Mouse (Mus musculus) urinary bladder, postnatal 4 days (tissue): ENCODE results near the gene Acot5.
"Not testable (repeated sequence)": the region's sequence is repeated elsewhere in the genome, so short reads cannot be mapped to it uniquely, and the experiment has no call there.

Source experiments
- DNase-seq, 2 experiments: peaks; one replicate each; pipeline ENCODE4 v3.0.0; 2021 to 2022; ENCODE audit warnings: low spot score in 2 of 2

Acot5 gene

GRCm38 (mm10) chr12:84062336-84062735, 6.8 kb upstream of the Acot5 start:
- DNase-seq, result no peak

- no peak for DNase-seq
Measured at GRCm38 (mm10) chr12:84063228-84063627, 5.9 kb upstream of the Acot5 start.

- DNase-seq, result no peak
Measured at GRCm38 (mm10) chr12:84063833-84064232, 5.3 kb upstream of the Acot5 start.

- DNase-seq, result no peak
Measured at GRCm38 (mm10) chr12:84064621-84065020, 4.5 kb upstream of the Acot5 start.

GRCm38 (mm10) chr12:84067752-84068151, 1.4 kb upstream of the Acot5 start:
- no peak for DNase-seq

- no peak for DNase-seq
Measured at GRCm38 (mm10) chr12:84068296-84068695, 829 bp upstream of the Acot5 start.

GRCm38 (mm10) chr12:84069582-84069981, 457 bp downstream of the Acot5 start:
- peak in 1 of 2 experiments; percentile 24 for DNase-seq

- DNase-seq, result no peak
Measured at GRCm38 (mm10) chr12:84071696-84072095, 2.6 kb downstream of the Acot5 start.

- DNase-seq, result no peak
Measured at GRCm38 (mm10) chr12:84077371-84077990, 8.4 kb downstream of the Acot5 start.

- DNase-seq, result no peak
Measured at GRCm38 (mm10) chr12:84083842-84084241, 14.7 kb downstream of the Acot5 start.

GRCm38 (mm10) chr12:84084581-84084980, 15.5 kb downstream of the Acot5 start:
- DNase-seq, result no peak

GRCm38 (mm10) chr12:84094666-84095065, 25.5 kb downstream of the Acot5 start:
- not testable (repeated sequence) for DNase-seq

GRCm38 (mm10) chr12:84099605-84100004, 30.5 kb downstream of the Acot5 start:
- no peak for DNase-seq

- DNase-seq, result no peak
Measured at GRCm38 (mm10) chr12:84100071-84100470, 30.9 kb downstream of the Acot5 start.

- peak in 1 of 2 experiments; percentile 43 for DNase-seq
Measured at GRCm38 (mm10) chr12:84100604-84101492, 31.7 kb downstream of the Acot5 start, which contains the start of gene Acot6. Gene Acot6 (plus strand): TSS chr12:84100654.

- no peak for DNase-seq
Measured at GRCm38 (mm10) chr12:84101493-84101845, 32.3 kb downstream of the Acot5 start.

- DNase-seq, result no peak
Measured at GRCm38 (mm10) chr12:84107012-84107411, 37.9 kb downstream of the Acot5 start.

GRCm38 (mm10) chr12:84107692-84108091, 38.6 kb downstream of the Acot5 start:
- no peak for DNase-seq

- no peak for DNase-seq
Measured at GRCm38 (mm10) chr12:84109924-84110323, 40.8 kb downstream of the Acot5 start.

GRCm38 (mm10) chr12:84110814-84111213, 41.7 kb downstream of the Acot5 start:
- no peak for DNase-seq

- no peak for DNase-seq
Measured at GRCm38 (mm10) chr12:84113676-84114075, 44.6 kb downstream of the Acot5 start.

- peak; percentile 84 to 89 for DNase-seq
Measured at GRCm38 (mm10) chr12:84114153-84114994, 45.2 kb downstream of the Acot5 start, which contains the start of gene Dnal1. Gene Dnal1 (plus strand): TSS chr12:84114366.
